Mouse (Mus musculus): ENCODE data around the gene Ky.

DNA sequence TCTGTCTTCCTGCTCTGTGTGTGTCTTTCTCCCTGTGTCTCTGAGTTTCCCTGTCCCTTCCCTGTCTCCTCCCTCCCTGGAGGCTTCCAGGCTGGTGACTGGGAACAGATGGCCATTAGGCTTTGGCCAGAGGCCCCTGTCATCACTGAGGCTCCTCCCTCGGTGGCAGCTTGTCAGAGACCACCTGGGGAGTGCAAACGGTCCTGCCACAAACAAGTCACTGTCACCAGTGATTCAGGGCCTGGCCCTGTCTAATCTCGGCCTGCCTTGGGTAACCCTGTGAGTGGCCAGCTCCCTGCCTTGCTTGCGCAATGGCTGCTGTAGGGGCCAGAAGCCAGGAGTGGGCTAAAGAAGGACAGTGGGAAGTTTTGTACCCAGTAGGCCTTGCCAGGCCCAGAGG, 12.5 kb upstream of the Ky start:
- TF ChIP-seq POLR2A (IDR thresholded peaks at IDR 0.05; ENCODE audit: low read depth, low read length) (no peak), CTCF (IDR thresholded peaks at IDR 0.05; ENCODE audit: extremely low read depth, insufficient read length, insufficient replicate concordance, low read depth, low read length) (no peak)

Data from small intestine, adult 2 months (tissue).